Mouse (Mus musculus): ENCODE results near the gene Mgat2.
A peak's percentile ranks its signal among the peaks of the same experiment; 100 is the strongest.
"Not testable (repeated sequence)": the region's sequence is repeated elsewhere in the genome, so short reads cannot be mapped to it uniquely, and the experiment has no call there.

Gene Mgat2

GRCm38 (mm10) chr12:69183583-69184308, at the start of gene Mgat2, which contains the start of gene Rpl36al:
Gene Mgat2, plus strand, starts transcription at chr12:69184157.
Gene Rpl36al, minus strand, starts transcription at chr12:69184083.
- peak; percentile 99 for DNase-seq (ENCODE audit: low spot score in 2 of 2)

GRCm38 (mm10) chr12:69139201-69139600, 44.8 kb upstream of the Mgat2 start:
- DNase-seq (ENCODE audit: low spot score in 2 of 2), result no peak

DNA sequence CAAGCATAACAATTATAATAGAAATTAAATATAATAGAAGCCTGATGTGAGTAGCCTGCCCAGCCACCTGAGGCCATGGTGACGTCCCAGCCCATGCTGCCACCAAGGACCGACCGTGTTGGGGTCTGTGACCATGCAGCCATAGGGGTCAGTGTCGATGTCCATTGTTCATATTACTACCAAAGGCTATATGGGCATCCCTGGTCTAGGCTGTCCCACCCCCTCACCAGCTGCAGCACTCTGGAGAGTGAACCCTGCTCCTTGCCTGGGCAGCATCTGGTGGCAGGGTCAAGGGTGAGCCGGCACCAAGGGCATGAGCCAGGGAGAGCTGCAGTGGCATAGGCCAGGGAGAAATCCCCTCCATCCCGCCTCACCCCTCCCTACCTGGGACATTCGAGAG, 44.1 kb upstream of the Mgat2 start:
- DNase-seq (ENCODE audit: low spot score in 2 of 2), result no peak

DNA sequence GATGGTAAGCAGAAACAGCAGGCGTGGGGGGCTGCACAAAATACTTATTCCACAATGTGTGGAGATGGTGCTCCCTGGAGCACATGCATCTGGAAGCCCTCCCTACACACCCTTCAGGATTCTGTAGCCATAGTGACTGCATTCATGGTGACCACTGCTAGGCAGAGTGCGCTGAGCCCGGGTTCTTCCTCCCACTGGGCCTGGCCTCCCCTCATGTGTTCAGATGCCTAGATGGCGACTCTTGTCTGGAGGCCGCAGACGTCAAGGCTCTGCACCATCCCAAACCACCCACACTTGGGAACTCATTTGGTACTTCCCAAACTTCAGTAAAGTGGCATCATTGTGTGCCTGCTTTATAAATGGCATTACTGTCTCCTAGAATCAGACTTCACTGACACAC, 40.5 kb upstream of the Mgat2 start:
- DNase-seq (ENCODE audit: low spot score in 2 of 2), result no peak

GRCm38 (mm10) chr12:69147166-69147735, 36.7 kb upstream of the Mgat2 start:
- no peak for DNase-seq (ENCODE audit: low spot score in 2 of 2)

- no peak for DNase-seq (ENCODE audit: low spot score in 2 of 2)
Observed at GRCm38 (mm10) chr12:69150049-69150448, 33.9 kb upstream of the Mgat2 start.

- DNase-seq (ENCODE audit: low spot score in 2 of 2), result no peak
Observed at GRCm38 (mm10) chr12:69155923-69156322, 28.0 kb upstream of the Mgat2 start.

DNA sequence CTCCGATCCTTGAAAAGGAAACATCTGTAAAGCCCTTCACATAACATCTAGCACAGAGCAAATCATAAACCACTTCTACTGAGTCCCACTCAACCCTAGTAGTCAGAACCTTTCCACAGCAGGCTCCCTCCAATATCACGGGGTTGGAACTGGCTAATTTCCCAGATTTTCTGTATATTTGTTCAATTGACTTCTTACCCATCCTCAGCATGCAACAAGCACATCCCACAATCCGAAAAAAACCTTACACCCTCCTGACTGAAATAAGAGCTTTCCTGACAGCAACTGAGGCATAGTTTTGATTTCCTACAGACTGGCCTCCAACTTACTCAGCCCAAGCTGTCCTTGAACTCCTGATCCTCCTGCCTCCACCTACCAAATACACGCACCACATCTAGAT, 27.5 kb upstream of the Mgat2 start:
- no peak for DNase-seq (ENCODE audit: low spot score in 2 of 2)

DNA sequence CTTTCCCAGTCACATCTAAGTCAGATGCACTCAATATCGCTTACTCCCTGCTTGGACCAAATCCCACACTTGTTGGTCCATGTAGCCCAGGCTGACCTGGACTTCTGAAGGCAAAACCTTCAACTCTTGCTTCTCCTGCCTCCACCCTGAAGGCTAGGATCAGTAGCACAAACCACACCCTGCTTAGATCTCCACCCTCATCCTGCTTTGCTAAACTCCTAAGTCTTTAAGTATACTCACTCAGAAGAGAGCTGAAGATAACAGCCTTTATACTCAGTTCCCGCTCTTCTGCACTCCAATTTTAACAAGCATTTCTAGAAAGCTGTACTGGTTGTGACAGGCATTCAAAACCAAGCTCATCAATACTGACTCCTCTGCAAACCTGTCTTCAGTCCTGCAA, 26.9 kb upstream of the Mgat2 start:
- DNase-seq (ENCODE audit: low spot score in 2 of 2), result no peak

DNA sequence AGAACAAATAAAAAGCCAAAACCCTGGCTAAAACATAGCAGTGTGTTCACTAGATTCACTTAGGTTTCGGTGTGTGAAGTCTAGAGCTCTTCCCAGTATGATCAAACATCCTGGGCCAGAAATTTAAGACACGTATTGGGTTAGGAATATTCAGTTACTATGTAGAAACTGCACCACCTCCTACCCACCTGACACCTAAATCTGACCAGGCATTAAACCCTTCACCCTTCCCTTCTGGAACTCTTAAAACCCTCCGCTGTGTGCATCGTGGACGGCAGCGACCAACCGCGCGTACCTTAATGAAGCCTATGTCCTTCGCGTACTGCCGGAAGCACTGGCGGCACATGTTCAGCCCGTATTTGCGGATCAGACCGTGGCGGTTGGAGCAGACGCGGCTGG, 25.6 kb upstream of the Mgat2 start:
- DNase-seq (ENCODE audit: low spot score in 2 of 2), result no peak

DNA sequence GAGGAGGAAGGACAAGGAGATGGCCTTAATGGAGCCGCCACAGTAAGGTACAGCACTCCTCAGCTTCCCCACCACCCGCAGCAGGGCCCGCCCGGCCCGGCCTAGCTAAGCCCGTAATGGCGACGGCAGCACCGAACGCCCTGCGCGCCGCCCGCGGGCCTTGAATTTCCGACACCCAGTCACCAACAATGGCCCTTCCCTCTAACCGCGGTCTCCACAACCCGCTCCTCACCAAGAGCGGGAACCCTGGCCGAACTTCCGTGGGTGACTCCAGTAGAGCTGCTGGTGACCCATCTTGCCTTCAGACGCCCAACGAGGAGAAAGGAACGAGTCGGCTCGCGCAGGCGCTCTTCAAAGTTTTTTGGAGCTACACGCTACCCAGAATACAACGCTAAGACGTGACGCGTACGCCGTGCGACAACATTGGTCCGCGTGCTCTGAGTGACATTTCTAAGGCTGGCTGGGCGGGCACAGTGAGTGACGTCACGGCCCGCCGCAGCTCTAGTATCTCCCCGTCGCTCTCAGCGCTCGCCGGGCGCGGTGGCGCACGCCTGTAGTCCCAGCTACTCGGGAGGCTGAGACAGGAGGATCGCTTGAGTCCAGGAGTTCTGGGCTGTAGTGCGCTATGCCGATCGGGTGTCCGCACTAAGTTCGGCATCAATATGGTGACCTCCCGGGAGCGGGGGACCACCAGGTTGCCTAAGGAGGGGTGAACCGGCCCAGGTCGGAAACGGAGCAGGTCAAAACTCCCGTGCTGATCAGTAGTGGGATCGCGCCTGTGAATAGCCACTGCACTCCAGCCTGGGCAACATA, 25.0 kb upstream of the Mgat2 start, which contains the start of gene Rps29:
Rps29 (minus strand) TSS at position 422 of the 813 bp plus-strand sequence.
- peak; percentile 95 to 99 for DNase-seq (ENCODE audit: low spot score in 2 of 2)

DNA sequence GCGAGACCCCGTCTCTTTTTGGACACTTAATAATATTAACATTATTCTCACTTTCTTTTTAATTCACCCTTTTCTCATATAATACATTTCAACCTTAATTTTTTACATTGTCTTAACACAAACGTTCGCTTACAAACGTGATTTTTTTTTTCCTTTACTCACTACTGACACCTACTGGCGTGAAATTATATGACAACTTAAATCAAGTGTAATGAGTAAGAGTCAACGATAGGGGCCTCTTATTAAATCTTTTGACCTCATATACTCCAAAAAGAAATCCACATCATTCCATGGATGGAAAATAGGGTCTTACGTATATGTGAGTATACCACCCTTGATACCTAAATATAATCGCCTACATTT, 24.4 kb upstream of the Mgat2 start:
- DNase-seq (ENCODE audit: low spot score in 2 of 2), result no peak

DNA sequence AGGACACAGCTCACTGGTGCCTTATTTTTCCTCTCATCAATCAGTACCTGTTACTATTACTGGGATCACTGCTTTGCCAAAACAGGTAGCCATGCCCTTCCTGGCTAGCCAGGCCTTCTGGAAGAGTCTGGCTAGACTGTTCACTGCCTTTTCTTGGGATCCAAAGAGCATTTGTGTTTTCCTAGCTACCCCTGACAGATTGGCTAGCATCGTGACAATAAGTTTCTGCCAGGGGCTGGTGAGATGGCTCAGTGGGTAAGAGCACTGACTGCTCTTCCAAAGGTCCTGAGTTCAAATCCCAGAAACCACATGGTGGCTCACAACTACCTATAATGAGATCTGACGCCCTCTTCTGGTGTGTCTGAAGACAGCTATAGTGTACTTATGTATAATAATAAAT, 23.3 kb upstream of the Mgat2 start:
- DNase-seq (ENCODE audit: low spot score in 2 of 2), result not testable (repeated sequence)

DNA sequence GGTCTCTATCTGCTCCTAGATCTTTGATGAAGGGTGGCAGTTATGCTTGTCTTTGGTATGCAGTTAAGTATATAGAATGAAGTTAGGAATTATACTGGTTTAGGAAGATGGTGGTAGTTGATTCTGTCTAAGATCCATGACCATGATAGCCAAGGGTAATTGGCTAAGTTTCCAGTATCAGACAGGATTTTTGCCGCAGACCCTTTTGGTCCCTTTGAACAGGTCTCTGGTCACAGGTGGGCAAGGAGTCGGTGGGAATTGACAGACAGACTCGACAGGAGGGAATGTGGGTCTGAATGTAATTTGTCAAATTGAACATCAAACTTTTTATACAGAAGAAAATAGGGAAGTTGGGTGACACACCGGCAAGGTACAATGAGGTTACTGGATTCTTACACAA, 20.4 kb upstream of the Mgat2 start:
- DNase-seq (ENCODE audit: low spot score in 2 of 2), result not testable (repeated sequence)

DNA sequence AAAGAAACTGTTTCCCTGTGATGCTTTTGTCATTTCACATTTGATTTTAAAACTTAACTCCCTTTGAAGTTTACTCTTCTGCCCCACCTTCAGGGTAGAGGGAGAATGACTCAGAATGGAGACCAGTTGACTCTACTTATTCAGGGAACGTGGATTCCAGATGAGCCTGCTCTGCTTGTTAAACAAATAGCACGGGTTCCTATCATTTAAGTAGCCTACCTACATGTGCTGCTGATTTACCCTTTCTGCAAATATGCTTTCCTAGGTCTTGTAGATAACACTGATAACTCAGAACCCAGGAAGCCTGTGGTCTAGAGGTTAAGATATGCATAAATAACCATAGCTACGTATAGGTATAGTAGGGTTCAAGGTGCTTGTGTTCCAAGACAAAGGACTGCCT, 19.1 kb upstream of the Mgat2 start:
- DNase-seq (ENCODE audit: low spot score in 2 of 2), result no peak

- DNase-seq (ENCODE audit: low spot score in 2 of 2), result not testable (repeated sequence)
Observed at GRCm38 (mm10) chr12:69166861-69167581, 16.9 kb upstream of the Mgat2 start.

- DNase-seq (ENCODE audit: low spot score in 2 of 2), result no peak
Observed at GRCm38 (mm10) chr12:69167656-69168460, 16.1 kb upstream of the Mgat2 start.

GRCm38 (mm10) chr12:69168461-69169106, 15.4 kb upstream of the Mgat2 start, which contains the start of gene Lrr1:
Gene Lrr1, plus strand, starts transcription at chr12:69168814.
- peak; percentile 85 to 95 for DNase-seq (ENCODE audit: low spot score in 2 of 2)

GRCm38 (mm10) chr12:69171307-69171706, 12.7 kb upstream of the Mgat2 start:
- DNase-seq (ENCODE audit: low spot score in 2 of 2), result no peak

GRCm38 (mm10) chr12:69175975-69176374, 8.0 kb upstream of the Mgat2 start:
- DNase-seq (ENCODE audit: low spot score in 2 of 2), result no peak

GRCm38 (mm10) chr12:69177526-69177925, 6.4 kb upstream of the Mgat2 start:
- DNase-seq (ENCODE audit: low spot score in 2 of 2), result no peak

All from spleen, postnatal 4 days (tissue).